Mouse (Mus musculus) left cerebral cortex, postnatal 4 days (tissue): ENCODE data around the gene Helq. TPM values are rescaled to one million over a fixed set of nuclear protein-coding genes. Genes with fewer than 3 reads are reported as not detected.

ENCODE experiments used
- total RNA-seq, 2 experiments: library from RNA; stranded (reverse); gene quantifications; 2 replicates each; pipeline ENCODE4 v1.2.3; 2021

Helq gene
- total RNA-seq, 2 experiments from 2014 or later, result 22.9 to 24.3 TPM

Other genes with a start within 250 kb of the Helq start
- gene Plac8, start 226.4 kb downstream of the Helq start, total RNA-seq, result 1 to 10 TPM in 1 of 2 experiments, not detected in 1; 1.9 TPM
- gene Coq2, start 123.5 kb downstream of the Helq start, total RNA-seq, result 10 to 100 TPM; 47.0 to 47.7 TPM
- under 1 TPM; 0.38 to 0.50 TPM for gene Hpse, start 78.9 kb downstream of the Helq start, total RNA-seq
- gene Mrps18c, start within 50 bp of the Helq start, total RNA-seq, result 10 to 100 TPM; 65.3 to 70.3 TPM
- 1 to 10 TPM; 6.2 to 8.4 TPM for gene Abraxas1, start 22.4 kb upstream of the Helq start, total RNA-seq
- 1 to 10 TPM in 1 of 2 experiments, under 1 TPM in 1; 0.99 to 1.8 TPM for gene Gpat3, start 47.1 kb upstream of the Helq start, total RNA-seq